Mouse (Mus musculus): ENCODE measurements around the gene Tfeb.

The Tfeb gene

DNA sequence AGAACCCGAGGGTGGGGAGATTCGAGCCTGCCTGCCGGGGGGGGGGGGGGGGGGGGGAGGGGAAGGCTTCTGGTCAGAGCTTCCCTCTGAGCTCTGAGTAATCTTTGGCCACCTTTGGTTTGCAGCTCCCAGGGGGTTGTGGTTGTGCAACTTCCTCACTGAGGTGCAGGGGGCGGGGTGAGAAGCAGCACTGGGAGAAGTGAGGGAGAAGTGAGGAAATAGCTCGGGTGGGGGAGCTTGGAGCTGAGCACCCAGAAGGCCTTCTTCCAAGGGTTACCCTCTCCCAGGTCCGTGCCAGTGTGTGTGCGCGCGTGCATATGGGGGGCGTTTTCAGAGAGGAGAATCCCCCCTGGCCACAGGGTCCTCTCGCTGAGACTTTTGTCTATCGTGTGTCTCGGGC lies 17.4 kb downstream of the Tfeb start:
- no peak for DNase-seq (ENCODE audit: low read depth, low spot score)

DNA sequence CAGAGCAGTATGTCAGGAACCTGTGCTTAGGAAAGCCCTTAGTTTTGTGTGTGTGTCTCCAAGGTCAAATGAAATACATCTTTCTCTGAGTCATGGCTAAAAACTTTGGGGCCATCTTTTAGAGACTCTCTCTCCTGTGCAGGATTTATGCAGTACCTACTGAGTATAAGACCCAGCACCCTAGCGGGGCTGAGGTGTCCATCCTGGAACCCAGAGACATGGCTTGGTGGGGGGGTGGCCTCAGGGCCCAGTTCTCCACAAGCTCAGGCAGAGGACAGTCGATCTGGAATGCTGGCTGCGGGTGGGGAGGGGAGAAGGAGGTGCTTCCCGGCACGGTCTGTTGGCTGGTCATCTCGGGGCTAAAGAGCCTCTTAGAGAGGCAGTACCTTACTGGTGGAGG lies 19.5 kb downstream of the Tfeb start:
- no peak for DNase-seq (ENCODE audit: low read depth, low spot score)

DNA sequence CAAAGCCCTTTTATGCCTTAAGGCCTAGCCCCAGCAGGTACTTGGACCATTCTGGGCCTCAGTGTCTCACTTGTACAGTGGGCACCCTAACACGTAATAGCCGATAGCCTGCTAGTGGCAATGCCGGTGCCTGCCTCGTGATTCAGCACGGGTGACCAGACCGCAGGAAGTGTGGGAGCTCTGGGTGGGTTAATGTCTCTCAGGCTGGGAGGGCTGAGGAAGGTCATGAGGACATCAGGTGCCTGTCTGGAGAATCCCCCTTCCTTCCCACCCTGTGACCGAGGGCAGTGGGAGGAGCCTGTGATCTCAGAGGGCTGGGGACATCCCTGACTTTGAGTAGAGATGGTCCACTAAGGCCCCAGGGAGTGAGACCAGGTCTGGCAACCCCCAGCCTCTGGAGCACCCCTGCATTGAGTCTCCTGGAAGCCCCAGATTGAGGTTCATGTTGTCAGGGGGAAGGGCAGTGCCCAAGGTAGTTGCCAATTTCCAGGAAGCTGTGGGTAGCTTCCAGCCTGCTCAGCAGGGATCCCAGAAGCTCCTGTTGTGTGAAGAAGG lies 20.3 kb downstream of the Tfeb start:
- DNase-seq (ENCODE audit: low read depth, low spot score): no peak

DNA sequence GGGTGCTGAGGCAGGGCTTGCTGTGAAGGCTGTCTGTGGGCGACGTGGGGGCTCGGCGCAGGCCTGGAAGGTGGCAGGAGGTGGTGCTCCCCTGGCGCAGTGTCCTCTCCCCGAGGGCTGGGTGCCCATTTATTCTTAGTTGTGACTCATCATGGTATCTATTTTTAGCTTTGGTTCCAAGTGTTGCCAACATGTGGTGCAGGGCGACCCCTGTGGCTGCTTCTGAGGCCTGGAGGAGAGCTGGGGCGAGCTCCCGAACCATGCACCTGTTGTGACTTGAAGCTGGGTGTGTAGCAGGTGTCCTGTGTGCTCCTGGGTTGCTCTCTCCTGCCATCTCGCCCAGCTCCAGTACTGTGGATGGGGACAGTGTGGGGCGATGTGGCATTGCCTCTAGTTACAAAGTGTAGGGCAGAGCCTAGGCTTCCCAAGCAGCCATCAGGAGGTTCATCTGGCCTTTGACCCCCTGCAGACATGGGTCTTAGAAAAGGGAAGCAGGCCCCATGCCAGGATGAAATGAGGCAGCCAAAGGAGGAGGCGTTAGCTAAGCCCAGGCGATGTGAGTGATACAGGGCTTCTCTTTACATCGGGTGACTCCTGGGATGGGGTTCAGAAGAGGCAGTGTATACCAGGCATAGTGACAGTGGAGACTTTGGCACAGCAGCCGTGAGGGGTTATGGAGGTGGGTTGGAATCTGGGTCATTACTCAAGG lies 23.0 kb downstream of the Tfeb start:
- DNase-seq (ENCODE audit: low read depth, low spot score): no peak

DNA sequence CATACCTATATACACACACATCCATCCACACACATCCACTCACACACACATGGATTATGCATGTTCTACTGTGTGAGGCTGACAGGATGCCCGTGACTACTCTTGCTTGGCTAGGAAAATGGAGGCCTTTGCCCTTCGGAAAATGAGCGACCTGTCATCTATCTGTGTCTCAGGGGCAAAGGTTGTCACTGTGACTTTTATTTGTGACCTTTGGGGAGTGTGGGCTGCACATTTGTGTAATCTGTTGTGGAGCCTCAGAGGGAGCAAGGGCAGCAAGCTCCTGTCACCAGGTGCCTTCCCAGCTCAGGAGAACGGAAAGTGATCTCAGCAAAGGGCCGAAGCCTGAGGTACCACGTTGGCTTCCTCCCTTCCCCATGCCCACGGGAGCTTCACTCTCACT lies 25.2 kb downstream of the Tfeb start:
- DNase-seq (ENCODE audit: low read depth, low spot score): no peak

DNA sequence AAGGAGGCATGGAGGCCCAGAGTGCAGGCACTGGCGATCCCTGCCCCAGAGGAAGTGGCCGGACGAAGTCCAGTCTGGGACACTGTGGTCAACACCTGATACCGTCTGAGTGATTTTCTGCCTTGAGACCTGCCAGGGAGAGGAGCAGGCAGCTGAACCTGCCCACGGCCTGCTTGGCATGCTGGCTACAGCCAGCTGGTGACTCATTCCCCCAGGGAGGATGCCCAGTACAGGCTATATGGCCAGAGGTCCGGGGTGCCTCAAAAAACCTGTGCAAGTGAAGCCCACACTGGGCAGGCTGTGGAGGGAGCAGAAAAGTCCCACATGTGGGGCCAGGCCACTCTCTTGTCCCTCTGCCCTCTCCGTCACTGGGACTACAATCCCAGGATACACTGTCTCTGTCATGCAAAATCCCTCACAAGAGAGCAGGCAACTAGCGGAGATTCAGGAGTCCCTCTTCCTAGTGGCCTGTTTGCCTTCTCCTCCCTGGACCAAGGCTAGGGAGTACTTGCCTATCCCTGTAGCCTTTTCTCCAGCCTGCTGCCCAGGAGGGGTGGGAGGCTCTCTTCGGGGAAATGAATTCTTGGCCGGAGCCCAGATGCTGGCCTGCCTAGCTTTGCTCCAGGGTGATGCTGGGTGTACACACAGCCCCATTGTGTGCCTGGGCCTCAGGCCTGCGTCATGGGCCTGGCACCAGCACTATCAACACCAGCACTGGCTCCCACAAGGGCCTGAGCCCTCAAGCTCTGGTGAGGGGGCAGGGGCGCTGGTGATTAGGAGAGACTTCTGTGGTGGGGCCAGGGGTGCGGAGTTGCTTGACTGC lies 25.9 kb downstream of the Tfeb start:
- peak; percentile 16 for DNase-seq (ENCODE audit: low read depth, low spot score)

DNA sequence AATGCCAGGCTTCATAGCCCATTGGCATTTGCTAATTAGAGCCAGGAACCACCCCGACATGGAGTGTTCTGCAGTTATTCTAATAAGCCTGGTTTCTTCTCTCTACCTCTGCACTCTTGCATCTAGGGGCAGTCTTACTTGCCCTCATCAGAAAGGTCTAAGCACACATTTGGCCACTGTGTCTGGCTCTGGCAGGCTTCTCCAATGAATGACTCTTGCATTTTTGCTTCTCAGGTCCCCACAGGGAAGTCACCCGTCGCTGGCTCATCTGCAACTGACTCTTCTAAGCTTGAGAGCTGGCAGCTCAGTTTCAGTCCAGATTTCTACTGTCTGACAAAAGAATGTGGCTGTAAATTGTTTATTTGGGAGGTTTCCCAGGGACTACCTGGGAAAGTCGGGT lies 29.2 kb downstream of the Tfeb start:
- DNase-seq (ENCODE audit: low read depth, low spot score): no peak

DNA sequence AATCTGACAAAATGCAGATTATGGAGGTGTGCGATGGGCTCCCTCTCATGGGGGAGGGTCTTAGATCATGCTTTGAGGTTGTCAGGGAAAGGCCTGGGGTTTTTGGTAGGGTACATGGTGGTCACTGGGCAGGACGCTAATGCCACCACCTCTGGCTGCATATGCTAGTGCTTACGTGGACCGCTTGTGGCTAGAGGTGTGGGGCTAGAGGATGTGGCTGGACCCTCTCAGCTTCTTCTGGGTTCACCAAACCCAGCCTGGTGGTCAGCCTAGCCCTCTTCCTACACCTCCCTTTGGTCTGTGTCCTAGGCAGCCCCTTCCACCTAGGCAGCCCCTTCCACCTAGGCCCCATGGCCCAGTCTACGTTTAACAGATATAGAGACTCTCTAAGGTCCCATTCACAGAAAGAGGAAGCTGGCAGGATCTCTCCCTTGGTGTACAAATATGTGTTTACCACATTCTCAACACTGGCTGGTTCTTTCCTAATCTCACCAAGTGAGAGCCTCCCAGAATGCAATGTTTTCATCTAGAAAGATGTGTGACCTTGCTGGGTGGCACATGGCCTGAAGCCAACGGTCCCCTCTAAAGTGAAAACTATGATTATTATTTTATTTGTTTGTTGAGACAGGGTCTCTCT lies 29.7 kb downstream of the Tfeb start:
- no peak for DNase-seq (ENCODE audit: low read depth, low spot score)

DNA sequence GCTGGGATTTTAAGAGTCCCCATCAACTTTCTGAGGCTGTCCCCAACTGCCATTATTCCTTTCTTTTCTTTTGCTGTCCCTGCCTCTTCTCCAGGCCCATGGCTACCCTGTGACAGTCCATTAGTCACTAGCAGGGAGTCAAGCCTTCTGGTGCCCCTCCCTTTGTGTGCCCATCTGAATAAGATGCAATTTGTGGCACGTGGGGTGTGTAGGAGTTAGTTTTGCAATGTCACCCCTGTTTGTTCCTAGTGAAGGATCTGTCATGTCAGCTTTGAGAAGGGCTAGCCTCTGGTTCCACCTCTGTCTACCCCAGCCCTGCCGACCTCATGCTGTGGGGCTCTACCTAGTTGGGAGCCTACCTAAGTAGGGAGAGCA lies 30.2 kb downstream of the Tfeb start:
- DNase-seq (ENCODE audit: low read depth, low spot score): no peak

DNA sequence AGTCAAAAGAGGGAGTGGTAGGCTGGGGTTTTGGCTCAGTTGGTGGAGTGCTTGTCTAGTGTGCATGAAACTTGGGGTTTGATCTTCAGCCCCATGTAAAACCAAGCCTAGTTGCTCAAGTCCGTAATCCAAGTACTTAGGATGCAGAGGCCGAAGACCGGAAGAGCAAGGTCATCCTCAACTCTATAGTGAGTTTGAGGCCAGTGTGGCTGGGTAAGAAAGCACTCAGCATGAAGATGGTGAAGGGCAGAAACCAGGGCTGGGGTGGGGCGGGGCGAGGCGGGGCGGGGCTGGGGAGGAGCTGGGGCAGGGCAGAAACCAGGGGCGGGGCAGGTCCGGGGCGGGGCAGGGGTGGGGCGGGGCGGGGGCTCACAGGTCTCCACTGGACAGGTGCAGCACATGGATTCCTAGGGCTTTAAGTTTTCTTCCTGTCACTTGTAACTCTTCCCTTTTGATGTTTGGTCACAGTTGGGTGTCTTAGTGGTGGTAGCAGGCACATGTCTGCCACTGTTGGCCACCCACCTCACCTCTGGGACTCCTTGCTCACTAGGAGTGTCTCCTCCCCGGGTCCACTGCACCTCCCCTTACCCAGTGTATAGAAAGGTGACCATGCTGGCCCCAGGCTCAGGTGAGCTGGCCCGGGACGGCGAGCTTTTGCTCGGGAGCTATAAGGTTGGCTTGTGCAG lies 30.8 kb downstream of the Tfeb start:
- DNase-seq (ENCODE audit: low read depth, low spot score): no peak

DNA sequence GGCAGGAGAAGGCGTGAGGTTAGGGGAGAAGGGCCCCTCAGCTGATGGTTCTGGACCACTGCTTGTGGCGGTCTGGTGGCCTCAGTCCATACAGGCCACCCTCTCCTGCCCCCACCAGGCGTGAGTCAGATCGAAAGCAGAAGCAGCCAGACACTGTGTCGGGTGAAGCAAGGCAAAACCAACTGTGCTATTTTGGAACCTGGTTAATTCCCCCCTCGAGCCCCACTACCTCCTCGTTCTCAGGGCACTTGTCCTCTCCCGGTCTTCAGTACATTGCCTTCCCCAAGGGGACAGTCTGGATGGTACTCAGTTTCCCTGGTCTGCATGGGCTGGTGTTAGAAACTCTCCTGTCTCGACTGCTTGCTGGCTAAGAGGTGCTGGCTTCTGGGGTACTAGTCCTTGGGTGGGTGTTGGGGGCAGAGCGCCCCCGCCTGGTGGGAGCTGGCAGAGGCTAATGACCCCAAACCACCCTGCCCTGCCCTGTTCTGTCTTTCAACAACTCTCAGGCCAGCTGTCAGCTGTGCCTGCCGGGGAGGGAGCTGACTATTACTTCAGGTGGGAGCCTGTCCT lies 32.0 kb downstream of the Tfeb start:
- DNase-seq (ENCODE audit: low read depth, low spot score): no peak

DNA sequence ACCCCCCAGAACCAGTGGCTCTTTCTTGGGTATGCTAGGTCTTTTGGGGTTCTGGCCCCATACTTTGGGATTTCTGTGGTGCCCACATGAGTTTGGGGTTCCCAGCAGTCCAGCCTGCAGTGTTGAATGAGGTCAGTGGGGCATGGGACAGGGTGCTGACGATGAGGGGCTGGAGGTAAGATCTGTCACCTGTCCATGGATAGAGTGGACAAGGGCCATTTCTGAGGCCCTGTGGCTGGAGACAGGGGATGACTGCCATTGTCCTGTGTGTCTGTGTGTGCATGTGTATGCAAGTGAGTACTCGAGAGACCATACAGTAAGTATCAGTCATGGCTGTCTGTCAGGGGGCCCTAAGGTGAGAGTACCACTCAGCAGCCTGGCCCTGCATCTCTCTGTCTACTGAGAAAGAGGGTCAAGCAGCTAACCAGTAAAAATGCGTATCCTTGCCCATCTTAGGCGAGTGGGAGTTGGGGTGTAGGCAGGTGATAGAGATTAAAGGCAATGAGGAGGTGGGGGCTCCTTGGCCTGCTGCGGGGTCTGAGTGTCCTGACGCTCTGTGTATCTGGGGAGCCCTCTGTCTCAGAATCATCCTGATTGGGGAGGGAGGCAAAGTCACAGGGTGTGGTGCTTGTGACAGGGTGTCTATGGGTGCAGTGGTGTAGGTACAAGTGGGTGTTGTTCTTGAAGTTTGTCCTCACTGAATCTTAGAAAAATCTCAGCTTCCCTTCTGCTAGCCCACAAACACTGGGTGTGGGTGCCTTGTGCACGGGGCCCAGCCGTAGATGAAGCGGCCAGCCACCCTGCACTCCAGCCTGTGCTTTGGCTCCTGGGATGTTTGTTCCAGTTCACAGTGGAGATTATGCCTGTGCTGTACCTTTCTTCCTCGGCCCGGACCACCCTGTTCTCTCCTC lies 32.8 kb downstream of the Tfeb start:
- no peak for DNase-seq (ENCODE audit: low read depth, low spot score)

DNA sequence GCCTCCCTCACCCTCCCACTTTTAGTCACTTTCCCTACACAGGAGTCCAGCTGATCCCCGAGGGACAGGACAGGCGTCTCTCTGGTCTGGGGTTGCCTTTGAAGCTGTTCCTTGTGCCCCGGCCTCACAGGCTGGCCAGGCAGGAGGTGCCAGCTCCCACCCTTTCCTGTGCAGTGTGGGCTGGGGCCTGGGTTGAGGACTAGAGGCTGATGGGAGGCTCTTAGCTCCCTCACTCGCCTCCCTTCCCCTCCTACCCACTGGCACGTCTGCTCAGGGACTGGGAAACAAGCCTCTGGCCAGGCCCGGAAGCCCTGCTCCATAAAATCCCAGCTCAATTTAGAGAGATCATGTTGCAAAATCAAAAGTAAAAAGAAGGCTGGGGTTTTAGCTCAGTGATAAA lies 36.8 kb downstream of the Tfeb start:
- no peak for DNase-seq (ENCODE audit: low read depth, low spot score)

DNA sequence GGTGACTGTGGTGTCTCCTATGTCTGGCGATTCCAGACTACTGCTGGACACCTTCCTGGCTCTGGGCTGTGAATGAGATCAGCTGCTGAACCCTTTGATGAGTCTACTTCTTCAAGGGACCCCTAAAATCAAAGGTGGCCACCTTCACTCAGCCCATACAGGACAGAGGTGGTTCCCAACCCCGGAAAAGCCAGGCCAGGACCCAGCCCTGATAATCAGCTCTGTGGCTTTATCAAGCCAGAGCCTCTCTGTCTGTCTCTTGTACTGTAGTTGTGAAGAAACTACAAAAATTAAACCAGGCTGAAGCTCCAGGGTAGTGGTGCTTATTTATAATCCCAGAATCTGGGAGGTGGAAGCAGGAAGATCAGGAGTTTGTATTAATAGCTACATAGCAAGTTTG lies 40.3 kb downstream of the Tfeb start:
- no peak for DNase-seq (ENCODE audit: low read depth, low spot score)

DNA sequence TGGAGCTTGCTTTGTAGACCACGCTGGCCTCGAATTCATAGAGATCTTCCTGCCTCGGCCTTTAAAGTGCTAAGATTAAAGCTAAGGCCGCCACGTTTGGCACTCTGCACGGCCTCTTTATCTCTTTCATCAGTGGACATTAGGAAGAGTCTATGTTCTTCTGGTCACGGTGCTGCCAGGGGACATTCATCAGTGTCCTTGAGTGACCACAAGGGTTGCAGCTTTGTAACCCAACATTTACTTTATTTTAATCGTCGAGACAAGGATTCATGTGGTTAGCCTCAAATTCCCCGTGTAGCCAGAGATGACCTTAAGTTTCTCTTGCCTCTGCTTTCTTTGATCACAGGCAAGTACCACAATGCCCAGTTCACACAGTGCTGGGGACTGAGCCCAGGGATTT lies 43.6 kb downstream of the Tfeb start:
- no peak for DNase-seq (ENCODE audit: low read depth, low spot score)

DNA sequence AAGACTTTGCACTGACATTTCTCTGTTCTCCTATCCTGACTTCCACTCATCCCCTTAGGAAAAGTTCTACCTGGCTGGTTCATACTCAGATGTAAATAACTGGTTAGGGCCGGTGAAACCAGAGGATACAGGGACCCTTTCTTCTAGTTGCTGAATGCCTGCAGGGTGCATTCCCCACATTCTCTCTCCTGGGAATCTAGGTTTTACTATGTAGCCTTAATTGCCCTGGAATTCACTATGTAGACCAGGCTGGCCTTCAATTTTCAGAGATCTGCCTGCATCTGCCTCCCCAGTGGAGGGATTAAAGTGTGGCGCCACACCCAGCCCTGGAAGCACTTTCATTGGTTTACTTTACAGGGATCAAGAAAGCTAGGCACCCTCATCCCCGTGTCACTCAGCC lies 45.7 kb downstream of the Tfeb start:
- DNase-seq (ENCODE audit: low read depth, low spot score): no peak

DNA sequence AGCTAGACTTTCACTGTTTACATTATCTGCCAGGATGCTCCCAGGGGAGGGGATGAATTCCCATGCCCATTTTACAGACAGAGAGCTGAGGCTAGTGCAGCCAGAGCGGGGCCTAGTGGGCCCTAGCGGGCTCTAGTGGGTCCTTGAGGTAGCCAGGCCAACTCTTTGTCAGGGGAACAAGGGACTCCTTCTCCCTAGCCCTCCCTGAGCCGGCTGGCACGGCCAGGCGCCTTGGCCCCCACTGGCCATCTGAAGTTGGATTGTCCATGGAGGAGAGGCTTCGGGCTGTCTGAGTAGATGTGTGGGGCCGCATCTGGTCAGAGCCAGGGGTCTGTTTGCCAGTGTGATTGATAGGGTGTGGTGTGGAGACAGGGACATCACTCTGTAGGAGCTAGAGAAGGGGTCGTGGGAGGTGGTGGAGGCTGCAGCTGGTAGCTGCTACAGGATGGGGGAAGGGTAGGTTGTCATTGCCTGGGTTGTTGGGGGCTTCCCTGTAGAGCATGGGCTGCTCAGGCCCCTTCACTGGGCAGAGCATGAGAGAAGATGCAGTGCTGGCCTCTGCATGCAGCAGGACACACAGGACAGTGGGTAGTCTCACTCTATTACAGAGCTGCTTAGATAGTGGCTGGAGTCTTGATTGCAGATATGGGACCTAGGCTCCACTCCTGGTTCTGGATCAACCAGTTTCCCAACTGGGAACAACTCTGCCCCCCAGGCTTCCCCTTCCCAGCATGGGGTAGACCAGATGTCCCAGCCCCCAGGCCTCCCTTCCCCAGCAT lies 46.8 kb downstream of the Tfeb start:
- DNase-seq (ENCODE audit: low read depth, low spot score): no peak

DNA sequence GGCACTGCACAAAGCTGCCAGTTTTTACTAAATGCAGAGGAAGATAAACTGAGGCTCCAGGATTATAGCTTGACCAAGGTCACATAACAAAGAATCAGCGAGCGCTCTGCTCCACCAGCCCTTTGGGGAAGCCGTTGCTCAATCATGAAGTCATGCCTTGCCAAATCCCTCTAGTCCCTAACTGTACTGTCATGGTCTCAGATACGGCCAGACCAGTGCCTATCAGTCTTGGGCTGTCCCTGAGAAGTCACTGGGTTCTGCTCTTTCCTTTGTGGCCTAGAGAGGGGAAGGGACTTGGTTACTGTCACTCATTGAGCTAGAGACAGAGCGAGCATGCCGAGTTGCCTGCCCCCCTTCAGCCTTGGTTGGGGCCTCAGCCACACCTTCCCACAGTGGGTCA lies 47.6 kb downstream of the Tfeb start:
- DNase-seq (ENCODE audit: low read depth, low spot score): no peak

DNA sequence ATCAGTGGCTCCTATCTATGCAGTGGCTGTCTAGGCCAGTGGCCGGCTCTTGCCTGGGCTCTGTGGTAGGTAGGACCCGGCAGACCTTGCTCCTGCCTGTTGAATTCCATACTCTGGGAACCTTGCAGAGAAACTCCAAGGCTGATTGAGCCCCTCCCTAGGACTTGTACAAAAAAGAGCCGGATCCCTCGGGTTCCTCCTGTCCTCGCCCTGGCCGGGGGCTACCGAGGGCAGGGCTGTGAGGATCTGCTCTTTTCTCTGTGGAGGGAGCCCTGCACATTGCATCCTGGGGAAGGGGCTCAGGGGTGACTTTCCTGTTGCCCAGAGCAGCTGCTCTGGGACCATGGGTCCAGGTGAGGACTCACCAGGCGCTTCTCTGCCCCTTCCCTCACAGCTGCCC lies 50.8 kb downstream of the Tfeb start:
- no peak for DNase-seq (ENCODE audit: low read depth, low spot score)

DNA sequence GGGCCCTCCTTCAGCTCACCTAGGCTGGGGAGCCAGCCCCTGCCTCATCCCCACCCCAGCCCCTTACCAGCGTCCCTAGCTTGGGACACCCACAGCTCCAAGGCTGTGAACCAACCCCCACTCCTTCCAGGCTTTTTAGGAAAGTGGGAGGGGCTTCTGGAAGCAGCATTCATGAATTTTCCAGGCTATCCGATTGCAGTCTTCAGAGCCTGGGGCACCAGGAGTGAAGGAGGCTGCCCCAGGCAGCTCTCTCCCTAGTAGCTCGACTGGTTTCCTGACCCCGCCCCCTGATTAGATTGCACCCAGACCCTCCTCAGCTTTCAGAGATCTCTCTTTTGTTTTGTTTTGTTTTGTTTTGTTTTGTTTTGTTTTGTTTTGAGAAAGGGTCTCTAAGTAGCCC lies 51.5 kb downstream of the Tfeb start:
- DNase-seq (ENCODE audit: low read depth, low spot score): no peak

All from retina, adult 2 months (tissue).